17 mouse cellular contexts compared by ENCODE assay signal in the genomic region with DNA sequence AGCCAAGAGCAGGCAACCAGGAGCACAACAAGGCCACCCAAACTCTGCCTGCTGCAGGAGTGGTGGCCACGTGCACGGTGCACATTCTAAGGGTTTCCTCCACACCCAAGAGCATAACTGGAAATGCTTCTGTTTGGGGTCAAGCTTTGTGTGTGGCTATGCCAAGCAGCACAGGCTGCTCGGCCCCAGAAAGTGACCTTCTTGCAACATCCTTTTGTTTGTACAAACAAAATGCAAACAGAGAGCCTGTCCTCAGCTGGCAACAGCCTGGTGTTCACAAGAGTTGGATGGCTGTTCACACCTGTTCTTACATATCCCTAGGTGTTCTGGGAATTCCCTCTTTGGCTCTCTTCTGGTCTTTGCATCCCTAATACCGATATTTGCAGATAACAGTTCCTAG.
"Had no signal": no experiment of that assay in that cellular context is flagged by ENCODE, and none has a peak within 500 bp of the region (broad histone marks: within the 10 kb centered on the region; RNA-seq: fewer than 3 reads in every experiment).

No protein-coding gene starts in this region.

- H3K27ac ChIP-seq: intestine, embryonic 15.5 days; kidney, embryonic 15.5 days; left cerebral cortex, adult 2 months; limb, embryonic 13.5 days; liver, embryonic 13.5 days; lung, embryonic 15.5 days; stomach, postnatal 0 days had no signal

- H3K4me3 ChIP-seq: intestine, embryonic 15.5 days; kidney, embryonic 15.5 days; left cerebral cortex, adult 2 months; limb, embryonic 13.5 days; liver, embryonic 13.5 days; lung, embryonic 15.5 days had no signal

- H3K9me3 ChIP-seq: intestine, embryonic 15.5 days; kidney, embryonic 15.5 days; limb, embryonic 13.5 days; liver, embryonic 13.5 days; lung, embryonic 15.5 days had no signal

- DNase-seq: kidney, adult 11 months; kidney, adult 8-10 months; kidney, postnatal 36 days; layer of hippocampus, postnatal 36 days; liver, embryonic 13.5 days; lung, postnatal 14 days; lung, postnatal 4 days; midbrain, embryonic 14.5 days; thymus, adult 2 months; thymus, postnatal 14 days had no signal

- H3K27me3 ChIP-seq: intestine, embryonic 15.5 days; limb, embryonic 13.5 days; liver, embryonic 13.5 days had no signal

- H3K36me3 ChIP-seq: intestine, embryonic 15.5 days; kidney, embryonic 15.5 days; limb, embryonic 13.5 days; liver, embryonic 13.5 days; lung, embryonic 15.5 days had no signal

- H3K9ac ChIP-seq: intestine, embryonic 15.5 days; kidney, embryonic 15.5 days; limb, embryonic 13.5 days; liver, embryonic 13.5 days; lung, embryonic 15.5 days had no signal

- H3K4me1 ChIP-seq: intestine, embryonic 15.5 days; limb, embryonic 13.5 days; liver, embryonic 13.5 days; lung, embryonic 15.5 days had no signal

- H3K4me2 ChIP-seq: intestine, embryonic 15.5 days; kidney, embryonic 15.5 days; limb, embryonic 13.5 days; liver, embryonic 13.5 days; lung, embryonic 15.5 days; midbrain, embryonic 11.5 days had no signal

- ATAC-seq: intestine, embryonic 15.5 days had no signal
